Mouse (Mus musculus): ENCODE results near the gene Foxa1.

GRCm38 (mm10) chr12:57552286-57552685 is 5.6 kb upstream of the Foxa1 start:
- TF ChIP-seq POLR2A (IDR thresholded peaks at IDR 0.05; ENCODE audit: low read depth, low read length): no peak
- TF ChIP-seq CTCF (IDR thresholded peaks at IDR 0.05; ENCODE audit: borderline replicate concordance, insufficient read depth, low read length): no peak

Data from embryonic fibroblast, embryonic 13.5 days (primary cell).